Mouse (Mus musculus): ENCODE data around the gene Mad1l1.
"Not testable (repeated sequence)": the region's sequence is repeated elsewhere in the genome, so short reads cannot be mapped to it uniquely, and the experiment has no call there.

Mad1l1 gene

DNA sequence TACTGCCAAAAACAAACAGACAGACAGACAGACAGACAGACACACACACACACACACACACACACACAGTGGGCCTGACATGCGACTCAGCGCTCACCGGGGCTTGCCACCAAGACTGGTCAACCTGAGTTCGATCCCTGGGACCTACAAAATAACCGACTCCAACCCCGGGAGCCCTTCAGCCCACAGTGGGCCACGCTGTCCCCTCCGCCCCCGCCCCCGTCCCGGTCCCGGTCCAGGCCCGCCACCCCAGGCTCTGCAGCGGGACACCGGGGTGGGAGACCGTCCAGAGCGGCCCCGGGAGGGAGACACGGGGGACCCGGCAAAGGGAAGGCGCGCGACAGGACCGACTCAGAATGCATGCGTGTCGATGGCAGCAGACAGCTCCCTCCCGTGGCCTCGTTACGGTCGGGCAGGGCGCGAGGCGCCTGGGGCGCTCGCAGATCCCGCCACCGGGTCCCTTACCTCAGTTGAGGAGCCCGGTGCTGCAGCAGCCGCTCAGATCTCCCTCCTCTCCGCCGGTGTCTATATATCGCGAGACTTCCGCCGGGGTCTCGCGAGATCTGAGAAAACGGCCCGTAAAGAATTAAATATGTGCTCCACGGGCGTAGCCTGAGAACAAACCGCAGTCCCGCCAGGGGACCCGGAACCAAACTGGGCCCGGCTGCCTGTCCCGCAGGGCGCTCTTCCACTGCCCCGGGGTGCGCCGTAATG is at the start of gene Mad1l1, which contains the start of gene Nudt1:
TSS of gene Mad1l1 (minus strand) at position 511 of the 714 bp plus-strand sequence.
TSS of gene Nudt1 (plus strand) at position 615 of the 714 bp plus-strand sequence.
- in situ Hi-C loops (cut with MboI): no loop called here

- in situ Hi-C loops (cut with MboI): no loop called here
Measured at GRCm38 (mm10) chr5:140370446-140371254, 49.3 kb upstream of the Mad1l1 start.

DNA sequence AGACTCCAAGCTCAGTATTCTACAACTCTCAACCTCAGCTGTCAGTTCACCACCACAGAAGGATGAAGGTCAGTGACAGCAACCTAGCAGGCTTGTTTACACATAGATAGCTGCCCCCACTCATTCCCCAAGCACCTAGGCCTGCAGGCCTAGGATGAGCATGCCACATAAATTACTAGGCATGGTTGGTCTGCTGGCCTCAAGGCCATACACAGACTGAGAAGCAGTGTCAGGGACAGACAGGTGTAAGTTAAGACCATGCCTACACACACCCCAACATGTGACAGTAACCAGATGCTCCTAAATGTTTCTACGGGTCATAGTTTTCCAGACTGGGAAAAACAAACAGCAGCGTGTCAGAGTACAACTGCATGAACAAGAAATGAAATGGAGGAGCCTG is 48.1 kb upstream of the Mad1l1 start:
- in situ Hi-C loops (cut with MboI): no loop called here

DNA sequence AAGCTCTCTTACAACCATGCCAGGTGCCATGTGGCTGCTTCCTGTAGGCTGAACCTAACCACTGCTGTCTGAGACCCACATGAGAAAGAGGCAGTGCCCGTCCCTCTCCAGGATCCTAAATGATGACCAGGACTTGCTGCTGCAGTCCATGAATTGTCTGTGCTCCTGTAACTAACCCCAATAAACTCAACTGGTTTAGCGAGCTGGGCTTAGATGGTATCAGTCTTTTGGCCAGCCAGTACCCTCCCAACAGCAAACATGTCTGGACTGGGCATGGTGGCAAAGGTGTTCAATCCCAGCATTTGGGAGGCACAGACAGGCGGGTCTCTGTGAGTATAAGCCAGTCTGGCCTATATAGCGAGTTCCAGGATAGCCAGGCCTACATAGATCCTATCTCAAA is 47.6 kb upstream of the Mad1l1 start:
- in situ Hi-C loops (cut with MboI): no loop called here

DNA sequence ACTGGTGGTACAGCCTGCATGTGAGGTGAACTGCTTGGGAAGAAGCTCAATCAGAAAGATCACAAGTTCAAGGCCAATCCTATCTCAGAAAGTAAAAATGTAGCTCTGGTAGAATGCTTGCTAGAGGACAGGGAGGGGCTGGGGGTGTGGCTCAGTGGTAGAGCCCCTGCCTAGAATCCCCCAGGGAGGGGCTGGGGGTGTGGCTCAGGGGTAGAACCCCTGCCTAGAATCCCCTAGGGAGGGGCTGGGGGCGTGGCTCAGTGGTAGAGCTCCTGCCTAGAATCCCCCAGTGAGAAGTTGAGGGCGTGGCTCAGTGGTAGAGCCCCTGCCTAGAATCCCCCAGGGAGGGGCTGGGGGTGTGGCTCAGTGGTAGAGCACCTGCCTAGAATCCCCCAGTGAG is 46.8 kb upstream of the Mad1l1 start:
- in situ Hi-C loops (cut with MboI): not testable (repeated sequence)

DNA sequence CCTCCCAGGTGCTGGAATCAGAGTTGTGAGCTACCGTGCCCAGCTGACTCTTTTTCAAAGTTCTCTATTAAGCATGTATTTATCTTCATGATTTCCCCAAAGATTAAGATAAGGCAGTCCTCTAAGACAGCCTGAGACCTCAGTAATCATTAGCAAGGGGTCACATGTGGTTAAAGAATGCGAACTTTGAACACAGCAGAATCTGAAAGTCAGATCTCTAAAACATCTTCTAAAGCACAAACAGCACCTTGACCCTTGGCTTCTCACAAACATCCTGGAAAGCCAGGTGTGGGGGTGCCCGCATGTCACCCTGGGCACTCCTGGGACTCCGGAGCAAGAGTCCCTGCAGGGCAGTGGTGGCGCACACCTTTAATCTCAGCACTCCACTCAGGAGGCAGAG is 43.1 kb upstream of the Mad1l1 start:
- in situ Hi-C loops (cut with MboI): no loop called here

DNA sequence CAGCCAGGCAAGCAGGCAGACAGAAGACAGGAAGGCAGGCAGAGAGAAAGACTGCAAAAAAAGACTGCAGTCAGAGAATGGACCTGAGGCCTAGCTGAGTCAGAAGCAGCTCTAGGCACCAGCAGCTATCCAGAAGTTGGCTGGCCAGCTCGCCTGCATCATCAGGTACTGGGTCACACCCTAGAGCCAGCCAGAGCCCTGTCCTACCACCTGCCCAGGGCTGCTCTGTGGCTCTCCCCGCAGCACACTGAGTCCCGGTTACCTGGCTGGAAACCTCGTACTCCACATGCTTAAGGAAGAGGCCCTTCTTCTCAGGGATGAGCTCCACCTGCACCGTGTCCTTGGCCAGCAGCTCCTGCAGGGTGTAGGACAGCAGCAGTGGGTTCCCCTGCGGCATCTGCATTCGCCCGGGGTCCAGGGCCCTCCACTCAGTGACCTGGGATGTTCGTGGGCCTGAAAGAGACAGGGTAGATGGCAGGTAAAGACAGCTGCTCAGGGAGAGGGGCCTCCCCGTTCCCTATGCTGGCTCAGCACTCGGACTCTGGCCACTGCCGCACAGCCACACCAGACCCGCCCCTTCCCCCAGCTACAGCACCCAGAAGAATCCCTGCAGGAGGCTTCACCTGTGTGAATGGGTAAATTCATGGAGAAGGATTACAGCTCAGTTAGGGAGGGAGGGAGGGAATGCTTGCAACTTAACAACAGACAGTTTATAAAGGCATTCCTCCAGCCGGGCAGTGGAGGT is 38.8 kb upstream of the Mad1l1 start:
- in situ Hi-C loops (cut with MboI): no loop called here

DNA sequence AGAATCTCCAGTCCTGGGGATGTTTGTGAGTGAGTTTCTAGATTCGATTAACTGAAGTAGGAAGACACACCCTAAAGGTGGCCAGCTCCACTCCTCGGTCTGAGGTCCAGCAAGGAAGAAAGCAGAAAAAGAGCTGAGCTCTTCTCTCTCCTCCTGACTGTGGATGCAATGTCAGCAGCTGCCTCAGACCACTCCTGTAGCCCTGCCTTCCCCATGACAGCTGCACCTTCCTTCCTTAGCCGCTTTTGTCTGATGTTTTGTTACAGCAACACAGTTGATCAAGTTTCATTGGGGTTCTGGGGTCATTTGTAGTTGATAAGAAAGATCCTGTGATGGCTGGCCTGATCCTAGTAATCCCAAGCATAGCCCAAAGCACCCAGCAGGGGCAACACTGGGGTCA is 36.1 kb upstream of the Mad1l1 start:
- in situ Hi-C loops (cut with MboI): no loop called here

- in situ Hi-C loops (cut with MboI): no loop called here
Measured at GRCm38 (mm10) chr5:140355934-140356333, 34.6 kb upstream of the Mad1l1 start.

DNA sequence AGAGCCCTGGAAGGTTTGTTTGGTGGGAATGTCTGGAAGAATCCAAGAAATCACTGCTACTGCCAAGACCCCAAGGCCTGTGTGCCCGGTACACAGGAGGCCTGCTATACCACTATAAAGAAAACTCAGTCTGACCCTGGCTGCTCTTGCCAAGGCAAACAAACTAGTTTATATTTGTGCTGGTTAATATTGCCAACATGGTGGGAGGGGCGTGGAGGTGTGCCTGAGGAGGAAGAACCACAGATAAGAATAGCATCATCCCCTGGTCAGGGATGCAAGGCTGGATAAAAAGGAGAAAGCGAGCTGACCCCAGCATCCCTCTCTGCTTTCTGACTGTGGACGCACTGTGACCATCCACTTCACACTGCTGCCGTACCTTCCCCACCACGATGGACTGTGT is 31.0 kb upstream of the Mad1l1 start:
- in situ Hi-C loops (cut with MboI): no loop called here

- in situ Hi-C loops (cut with MboI): no loop called here
Measured at GRCm38 (mm10) chr5:140350731-140351497, 29.6 kb upstream of the Mad1l1 start.

DNA sequence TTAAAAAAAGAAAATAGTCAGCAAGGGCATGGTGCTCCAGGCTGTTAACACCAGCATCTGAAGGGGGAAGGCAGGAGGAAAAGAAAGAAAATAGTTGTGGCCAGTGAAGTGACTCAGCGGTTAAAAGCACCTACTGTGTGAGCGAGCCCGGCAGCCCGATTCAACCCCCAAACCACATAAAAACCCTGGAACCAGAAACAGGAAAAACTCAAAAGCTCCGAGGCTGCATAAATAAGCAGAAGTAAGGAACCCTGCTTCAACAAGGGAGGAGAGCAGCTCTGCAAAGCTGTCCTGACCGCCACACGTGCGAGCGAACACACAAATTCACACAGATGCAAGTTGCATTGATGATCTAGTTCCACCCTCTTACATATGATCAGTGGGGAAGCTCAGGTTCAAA is 28.5 kb upstream of the Mad1l1 start:
- in situ Hi-C loops (cut with MboI): no loop called here

DNA sequence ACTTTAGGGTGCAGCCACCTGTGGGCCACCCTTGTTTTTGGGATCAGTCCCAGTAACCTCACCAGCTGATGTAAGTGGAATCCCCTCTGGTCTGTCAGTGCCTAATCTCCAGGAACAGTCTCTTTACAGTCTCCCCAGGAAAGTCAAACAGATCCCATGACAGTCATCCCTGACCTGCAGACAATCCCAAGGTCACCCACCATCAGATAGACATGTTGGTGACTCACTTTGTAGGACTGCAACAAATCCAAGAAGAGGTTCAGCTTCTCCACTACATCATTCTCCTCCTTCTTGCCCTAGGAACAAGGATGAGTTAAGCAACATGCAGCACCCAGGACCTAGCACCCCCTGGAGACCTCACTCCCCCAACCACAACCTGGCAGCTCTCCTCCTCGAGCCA is 24.7 kb upstream of the Mad1l1 start:
- in situ Hi-C loops (cut with MboI): no loop called here

DNA sequence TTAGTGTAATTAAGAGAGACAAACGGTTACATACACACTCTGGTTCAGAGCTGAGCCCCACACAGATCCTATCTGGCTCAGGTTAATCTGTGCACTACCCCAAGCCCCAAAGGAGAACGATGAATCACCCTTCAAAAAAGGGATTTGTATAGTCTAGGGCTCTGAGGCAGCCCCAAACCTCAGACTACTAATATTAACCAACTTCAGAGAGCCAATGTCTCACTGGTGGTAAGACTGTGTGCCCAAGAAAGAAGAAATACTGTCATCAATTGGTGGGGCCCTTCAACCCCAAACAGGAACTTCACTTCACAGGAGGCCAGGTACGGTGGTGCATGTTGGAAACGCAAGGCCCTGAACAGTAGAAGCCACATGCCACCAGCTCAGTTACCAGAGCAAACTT is 23.9 kb upstream of the Mad1l1 start:
- in situ Hi-C loops (cut with MboI): no loop called here

- in situ Hi-C loops (cut with MboI): no loop called here
Measured at GRCm38 (mm10) chr5:140342880-140343279, 21.5 kb upstream of the Mad1l1 start.

DNA sequence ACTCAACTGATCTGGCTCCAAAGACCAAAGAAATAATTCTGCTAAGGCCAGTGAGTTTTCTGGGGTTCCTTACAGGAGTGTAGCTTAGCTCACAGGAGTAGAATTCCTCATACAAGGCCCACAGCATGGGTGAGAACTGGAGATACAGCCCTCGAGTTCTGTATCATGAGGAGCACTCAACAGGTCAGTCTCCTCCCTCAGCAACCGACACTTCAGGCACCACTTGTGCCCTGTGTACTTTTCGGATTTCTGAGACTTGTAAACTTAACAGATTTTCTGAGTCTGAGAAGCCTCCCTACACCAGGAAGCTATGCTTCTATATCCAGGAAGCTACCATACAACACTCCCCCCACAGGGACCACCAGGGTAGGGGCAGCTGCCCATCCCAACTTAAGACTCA is 18.5 kb upstream of the Mad1l1 start:
- in situ Hi-C loops (cut with MboI): loop anchor here (5.0 kb wide), 1 partner anchor 67 kb away; no protein-coding TSS in a partner anchor

DNA sequence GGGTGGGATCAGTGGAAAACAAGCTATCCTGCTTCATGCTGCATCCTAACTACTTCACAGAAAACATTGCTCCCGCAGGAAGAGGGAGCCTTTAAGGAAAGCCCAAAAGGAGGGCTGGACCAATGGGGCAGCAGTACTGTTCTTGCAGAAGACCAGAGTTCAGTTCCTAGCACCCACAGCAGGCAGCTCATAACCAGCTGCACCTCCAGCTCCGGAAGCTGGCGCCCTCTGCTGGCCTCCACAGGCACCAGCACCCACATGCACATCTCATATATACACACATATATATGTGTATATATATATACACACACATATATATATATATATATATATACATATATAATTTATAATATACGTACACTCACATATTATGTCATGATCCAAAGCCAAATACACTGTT is 17.4 kb upstream of the Mad1l1 start:
- in situ Hi-C loops (cut with MboI): loop anchor here (5.0 kb wide), 1 partner anchor 69 kb away; no protein-coding TSS in a partner anchor

- in situ Hi-C loops (cut with MboI): loop anchor here (5.0 kb wide), 1 partner anchor 71 kb away; no protein-coding TSS in a partner anchor
Measured at GRCm38 (mm10) chr5:140336680-140337079, 15.3 kb upstream of the Mad1l1 start.

- in situ Hi-C loops (cut with MboI): no loop called here
Measured at GRCm38 (mm10) chr5:140333631-140334030, 12.3 kb upstream of the Mad1l1 start.

DNA sequence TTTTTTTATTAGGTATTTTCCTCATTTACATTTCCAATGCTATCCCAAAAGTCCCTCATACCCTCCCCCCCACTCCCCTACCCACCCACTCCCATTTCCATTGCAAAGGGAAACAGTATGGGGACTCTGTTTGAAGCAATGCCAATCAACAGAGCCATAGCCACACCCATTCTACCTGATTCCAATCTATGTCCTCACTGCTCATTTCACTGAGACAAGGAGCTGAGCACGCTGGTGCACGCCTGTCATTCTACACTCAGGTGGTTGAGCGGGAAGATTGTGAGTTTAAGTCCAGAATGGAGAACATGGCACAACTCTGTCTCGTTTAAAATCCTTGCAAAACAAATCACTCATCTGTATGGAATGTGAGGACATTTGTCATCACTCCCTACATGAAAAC is 11.2 kb upstream of the Mad1l1 start:
- in situ Hi-C loops (cut with MboI): no loop called here
